Mouse (Mus musculus): ENCODE results near the gene Ajuba. TPM values are rescaled to one million over a fixed set of nuclear protein-coding genes. Genes with fewer than 3 reads are reported as not detected.

Gene Ajuba
- polyA plus RNA-seq, 1 experiment: 2.8 TPM

DNA sequence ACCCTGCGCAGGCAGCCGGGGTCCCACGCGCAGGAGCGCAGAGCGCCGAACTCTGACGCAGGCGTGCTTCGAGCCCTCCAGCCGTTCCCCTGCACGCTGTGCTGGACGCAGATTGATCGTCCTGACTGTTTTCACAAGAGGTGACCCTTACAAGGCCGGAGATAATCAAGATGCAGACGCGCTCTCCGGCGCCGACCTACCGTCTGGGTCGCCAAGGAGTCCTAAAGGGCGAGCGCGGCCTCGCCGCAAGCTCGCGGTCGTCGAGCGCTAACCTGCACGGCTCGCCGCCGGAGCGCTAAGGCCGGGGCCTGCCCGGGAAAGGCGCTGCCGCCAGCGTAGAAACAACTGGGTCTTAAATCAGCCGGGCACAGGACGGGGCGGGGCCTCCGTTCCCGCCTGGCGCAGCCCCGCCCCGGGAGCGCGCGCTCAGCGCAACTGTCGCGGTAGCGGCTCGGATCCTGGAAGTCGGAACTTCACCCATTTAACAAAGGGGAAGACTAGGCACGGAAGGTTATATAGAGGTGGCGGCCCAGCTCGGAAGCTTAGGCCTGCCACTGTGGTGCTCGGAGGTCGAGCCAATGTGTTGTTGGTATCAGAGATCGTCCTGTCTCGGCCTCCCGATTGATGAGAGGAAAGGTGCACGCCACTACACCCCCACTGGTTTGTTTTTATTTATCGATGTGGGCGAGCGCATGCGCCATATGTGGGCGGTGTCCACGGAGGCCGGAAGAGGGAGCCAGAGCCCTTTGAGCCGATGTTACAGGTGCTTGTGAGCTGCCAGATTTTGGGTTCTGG is 23.2 kb downstream of the Ajuba start, which contains the start of gene Haus4:
Gene Haus4, minus strand, starts transcription at position 642 of the 795 bp plus-strand sequence.
- DNase-seq (ENCODE audit: extremely low spot score in 1 of 2, low spot score in 1 of 2): peak in 1 of 2 experiments; percentile 63

GRCm38 (mm10) chr14:54553454-54553974 is 23.8 kb downstream of the Ajuba start:
- DNase-seq (ENCODE audit: extremely low spot score in 1 of 2, low spot score in 1 of 2): no peak

DNA sequence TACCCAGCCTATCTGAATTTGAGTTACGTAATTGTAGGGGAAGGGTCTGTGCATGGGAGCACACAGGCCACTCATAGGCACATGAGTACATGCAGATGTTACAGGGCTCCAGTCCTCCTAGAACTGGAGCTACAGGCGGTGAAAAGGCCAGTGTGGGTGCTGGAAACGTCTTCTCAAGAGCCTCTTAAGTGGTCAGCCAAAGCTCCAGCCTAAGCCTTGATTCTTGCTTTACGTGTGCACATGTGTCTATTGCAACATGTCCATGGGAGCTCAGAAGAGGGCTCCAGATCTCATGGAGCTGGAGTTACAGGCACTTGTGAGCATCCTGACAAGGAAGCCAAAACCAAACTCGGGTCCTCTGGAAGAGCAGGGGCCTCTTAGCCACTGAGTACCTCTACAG is 32.7 kb downstream of the Ajuba start:
- no peak for DNase-seq (ENCODE audit: extremely low spot score in 1 of 2, low spot score in 1 of 2)

GRCm38 (mm10) chr14:54540771-54541170 is 36.6 kb downstream of the Ajuba start:
- DNase-seq (ENCODE audit: extremely low spot score in 1 of 2, low spot score in 1 of 2): no peak

DNA sequence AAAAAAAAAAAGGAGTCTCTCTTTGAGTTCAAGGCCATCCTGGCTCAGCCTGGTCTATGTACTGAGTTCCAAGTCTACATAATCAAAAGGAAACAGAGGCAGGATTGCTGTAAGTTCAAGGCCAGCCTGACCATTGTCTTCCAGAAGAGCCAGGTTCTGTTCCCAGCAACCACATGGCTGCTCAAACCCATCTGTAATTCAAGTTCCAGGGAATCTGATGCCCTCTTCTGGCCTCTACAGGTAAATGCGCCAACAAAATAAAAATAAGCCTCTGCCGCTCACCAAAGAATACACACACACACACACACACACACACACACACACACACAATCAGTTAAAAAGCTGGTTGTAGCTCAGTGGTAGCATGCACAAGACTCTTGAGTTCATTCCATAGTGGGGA is 38.8 kb downstream of the Ajuba start:
- DNase-seq (ENCODE audit: extremely low spot score in 1 of 2, low spot score in 1 of 2): no peak

DNA sequence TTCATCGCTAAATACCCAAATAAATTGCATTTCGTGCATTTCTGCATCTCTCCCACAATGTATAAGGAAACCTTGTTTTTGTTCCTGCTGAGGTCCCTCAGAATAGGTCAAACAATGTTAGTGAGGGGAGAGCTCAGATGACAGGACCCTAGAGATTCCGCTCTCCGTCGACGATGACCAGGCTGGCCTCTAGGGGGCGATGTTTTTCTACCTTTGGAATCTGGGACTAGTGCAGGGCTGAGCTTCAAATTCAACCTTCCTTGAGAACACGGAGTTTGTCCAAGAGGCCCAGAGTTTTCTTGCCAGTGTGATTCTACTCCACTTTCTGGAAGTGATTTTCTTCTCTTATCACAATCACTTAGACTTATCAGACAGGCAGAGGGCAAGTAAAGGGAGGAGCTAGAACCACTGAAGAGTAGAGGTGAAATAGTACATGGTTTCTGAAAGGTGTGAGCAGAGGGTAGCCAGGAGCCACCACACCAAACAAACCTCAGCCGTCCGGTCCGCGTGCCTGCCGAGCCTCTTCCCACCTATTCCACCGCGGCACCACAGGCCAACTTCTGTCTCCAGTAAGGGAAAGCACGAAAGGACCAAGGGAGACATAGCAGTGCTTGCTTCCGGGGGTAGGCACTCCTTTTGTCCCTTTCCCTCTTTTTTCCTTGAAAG is 48.8 kb downstream of the Ajuba start:
- DNase-seq (ENCODE audit: extremely low spot score in 1 of 2, low spot score in 1 of 2): peak; percentile 52 to 93

DNA sequence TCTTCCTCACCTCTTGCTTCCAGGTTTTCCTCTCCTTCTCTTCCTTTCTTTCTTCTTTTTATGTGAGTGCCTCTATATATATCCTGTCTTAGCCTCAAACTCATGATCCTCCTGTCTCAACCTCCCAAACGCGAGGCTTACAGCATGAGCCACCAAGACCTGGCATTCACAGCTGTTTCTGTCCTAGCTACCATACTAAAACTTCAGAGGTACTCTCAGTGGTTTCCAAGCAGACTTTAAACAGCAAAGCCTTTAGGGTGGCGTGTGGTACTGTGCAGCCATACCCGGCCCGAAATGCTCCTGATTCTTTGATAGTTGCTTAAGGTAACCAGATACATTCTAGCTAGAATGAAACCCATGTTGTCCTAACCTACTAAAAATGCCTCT is 49.4 kb downstream of the Ajuba start:
- no peak for DNase-seq (ENCODE audit: extremely low spot score in 1 of 2, low spot score in 1 of 2)

DNA sequence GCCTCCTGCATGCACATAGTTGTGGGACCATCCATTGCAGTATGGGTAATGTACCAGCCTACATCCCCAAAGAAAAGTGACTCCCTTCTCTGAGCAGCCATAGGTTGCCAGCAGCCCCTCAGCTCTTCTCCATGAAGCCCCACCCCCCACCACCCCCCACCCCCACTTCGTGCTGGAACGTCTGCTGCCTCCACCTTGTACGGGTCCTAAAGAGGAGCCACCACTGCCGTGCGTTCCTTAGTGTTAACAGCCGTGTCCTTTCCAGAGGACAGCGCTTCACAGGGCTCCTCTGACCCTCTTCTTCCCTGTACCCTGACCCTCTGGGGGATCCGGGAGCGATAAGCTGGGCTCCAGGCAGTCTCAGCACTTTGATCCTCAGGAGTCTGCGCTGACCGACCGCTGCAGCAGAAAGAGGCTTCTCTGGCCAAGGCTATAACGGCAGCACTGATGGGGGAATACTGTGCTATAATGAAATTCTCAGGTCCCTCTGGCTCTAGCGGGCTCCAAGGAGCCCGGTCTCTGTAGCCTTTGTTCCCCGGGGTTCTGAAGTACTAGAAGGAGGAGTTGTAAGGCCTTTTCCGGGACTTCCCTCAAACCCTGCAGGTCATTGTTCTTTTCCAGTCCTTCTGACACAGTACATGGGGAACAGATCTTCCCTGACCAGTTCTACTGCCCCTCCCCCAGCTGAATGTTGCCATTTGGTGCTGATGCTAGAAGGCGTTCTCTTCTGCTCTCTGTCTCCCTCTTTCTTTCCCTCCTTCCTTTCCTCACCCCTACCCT is 49.9 kb downstream of the Ajuba start:
- DNase-seq (ENCODE audit: extremely low spot score in 1 of 2, low spot score in 1 of 2): peak in 1 of 2 experiments; percentile 44

GRCm38 (mm10) chr14:54523600-54523999 is 53.8 kb downstream of the Ajuba start:
- no peak for DNase-seq (ENCODE audit: extremely low spot score in 1 of 2, low spot score in 1 of 2)

Other genes with a start within 250 kb of the Ajuba start
- gene Oxa1l, start 216.7 kb downstream of the Ajuba start, polyA plus RNA-seq (2012; rRNA removed): 76.2 and 76.8 TPM in 2 replicates
- gene Slc7a7, start 159.8 kb downstream of the Ajuba start, polyA plus RNA-seq (2012; rRNA removed): 2.9 and 3.3 TPM in 2 replicates
- 137 and 147 TPM in 2 replicates for gene Mrpl52, start 150.6 kb downstream of the Ajuba start, polyA plus RNA-seq (2012; rRNA removed)
- 17.3 and 22.0 TPM in 2 replicates for gene Mmp14, start 145.9 kb downstream of the Ajuba start, polyA plus RNA-seq (2012; rRNA removed)
- 34.4 and 37.4 TPM in 2 replicates for gene Lrp10, start 113.4 kb downstream of the Ajuba start, polyA plus RNA-seq (2012; rRNA removed)
- gene Rem2, start 101.5 kb downstream of the Ajuba start, polyA plus RNA-seq (2012; rRNA removed): 5.3 and 7.3 TPM in 2 replicates
- 54.1 and 56.2 TPM in 2 replicates for gene Prmt5, start 60.0 kb downstream of the Ajuba start, polyA plus RNA-seq (2012; rRNA removed)
- 7.2 and 8.2 TPM in 2 replicates for gene Haus4, start 22.9 kb downstream of the Ajuba start, polyA plus RNA-seq (2012; rRNA removed)
- 5.8 and 7.6 TPM in 2 replicates for gene 4931414P19Rik, start 28.4 kb upstream of the Ajuba start, polyA plus RNA-seq (2012; rRNA removed)
- gene Psmb5, start 40.5 kb upstream of the Ajuba start, polyA plus RNA-seq (2012; rRNA removed): 177 and 178 TPM in 2 replicates
- 0.46 and 0.54 TPM in 2 replicates for gene Psmb11, start 43.9 kb upstream of the Ajuba start, polyA plus RNA-seq (2012; rRNA removed)
- gene Gm17606, start 63.4 kb upstream of the Ajuba start, polyA plus RNA-seq (2012; rRNA removed): not detected in 2 replicates
- gene Cdh24, start 63.8 kb upstream of the Ajuba start, polyA plus RNA-seq (2012; rRNA removed): 15.1 and 18.1 TPM in 2 replicates
- 36.3 and 36.6 TPM in 2 replicates for gene 1700123O20Rik, start 108.7 kb upstream of the Ajuba start, polyA plus RNA-seq (2012; rRNA removed)
- gene Acin1, start 109.4 kb upstream of the Ajuba start, polyA plus RNA-seq (2012; rRNA removed): 239 and 246 TPM in 2 replicates
- gene Gm29776, start 121.3 kb upstream of the Ajuba start, polyA plus RNA-seq (2012; rRNA removed): 0.08 and 0.20 TPM in 2 replicates
- 0.17 TPM in 1 of 2 replicates, not detected in the other for gene Cebpe, start 134.6 kb upstream of the Ajuba start, polyA plus RNA-seq (2012; rRNA removed)
- 41.2 and 43.0 TPM in 2 replicates for gene Slc7a8, start 204.4 kb upstream of the Ajuba start, polyA plus RNA-seq (2012; rRNA removed)
- gene Rnf212b, start 236.6 kb upstream of the Ajuba start, polyA plus RNA-seq (2012; rRNA removed): 0.13 TPM in 1 of 2 replicates, not detected in the other